Mouse (Mus musculus): ENCODE measurements around the gene Lrrc47. TPM values are rescaled to one million over a fixed set of nuclear protein-coding genes. Genes with fewer than 3 reads are reported as not detected.

Gene Lrrc47
- total RNA-seq, 2 experiments from 2014 or later: 20.6 to 27.7 TPM

DNA sequence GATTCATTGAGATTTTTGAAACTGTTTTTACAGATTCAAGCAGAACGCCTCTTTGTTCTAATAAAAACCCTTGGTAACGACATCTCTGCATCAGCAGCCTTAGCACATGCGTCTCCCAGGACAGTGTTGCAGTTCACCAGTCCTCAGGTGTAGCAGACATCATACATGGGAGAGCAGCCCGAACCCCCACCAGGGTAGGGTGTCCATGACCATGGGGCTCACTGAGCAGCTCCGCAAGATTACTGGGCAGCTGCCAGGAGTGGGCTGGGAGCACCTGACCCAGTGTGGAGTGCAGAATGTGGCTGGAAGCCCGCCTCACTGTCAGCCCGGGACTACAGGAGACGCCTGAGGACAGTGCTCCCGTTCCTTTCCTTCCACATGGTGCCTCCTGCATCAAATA, 9.9 kb downstream of the Lrrc47 start:
- DNase-seq: no peak
- intact Hi-C loops (cut with DNase I; ENCODE audit: low total_unique reads): no loop called here

DNA sequence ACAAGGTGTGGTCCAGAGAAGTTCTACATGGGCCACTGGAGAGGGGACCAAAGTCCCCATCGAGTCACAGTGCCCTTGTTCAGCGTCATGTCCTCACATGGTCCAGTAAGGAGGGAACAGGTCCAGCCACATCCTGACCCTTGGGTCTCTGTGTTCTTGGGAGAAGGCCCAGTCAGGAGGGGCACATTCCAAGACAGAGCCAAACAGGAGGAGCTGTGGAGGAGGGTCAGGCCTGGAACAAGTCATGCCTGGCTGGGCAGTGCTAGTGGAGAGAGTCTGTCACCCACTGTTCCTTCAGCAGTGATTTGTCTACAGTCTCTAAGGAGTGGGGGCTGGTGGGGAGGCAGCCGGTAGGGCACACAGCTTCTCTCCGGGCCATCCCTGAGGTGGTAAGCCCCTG, 10.9 kb downstream of the Lrrc47 start:
- DNase-seq: peak; percentile 42
- intact Hi-C loops (cut with DNase I; ENCODE audit: low total_unique reads): no loop called here

DNA sequence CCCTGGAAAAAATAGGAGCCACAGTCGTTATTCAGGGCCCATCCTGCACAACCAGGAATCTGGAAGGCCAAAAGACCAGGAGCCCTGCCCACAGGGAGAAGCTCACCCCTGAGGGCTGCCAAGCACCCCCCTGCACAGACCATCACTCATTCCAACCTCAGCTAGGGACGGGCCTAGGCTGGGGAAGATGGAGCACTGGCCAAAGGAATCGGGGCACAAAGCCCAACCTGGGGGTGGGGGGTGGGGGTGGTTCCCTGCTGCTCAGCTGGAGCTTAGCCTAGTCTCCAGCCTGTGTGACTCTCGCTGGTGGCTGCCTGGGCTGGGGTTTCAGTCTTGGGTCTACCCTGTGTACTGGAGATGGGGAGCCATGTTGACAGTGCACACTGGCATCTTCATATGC, 11.3 kb downstream of the Lrrc47 start:
- DNase-seq: no peak
- intact Hi-C loops (cut with DNase I; ENCODE audit: low total_unique reads): no loop called here

DNA sequence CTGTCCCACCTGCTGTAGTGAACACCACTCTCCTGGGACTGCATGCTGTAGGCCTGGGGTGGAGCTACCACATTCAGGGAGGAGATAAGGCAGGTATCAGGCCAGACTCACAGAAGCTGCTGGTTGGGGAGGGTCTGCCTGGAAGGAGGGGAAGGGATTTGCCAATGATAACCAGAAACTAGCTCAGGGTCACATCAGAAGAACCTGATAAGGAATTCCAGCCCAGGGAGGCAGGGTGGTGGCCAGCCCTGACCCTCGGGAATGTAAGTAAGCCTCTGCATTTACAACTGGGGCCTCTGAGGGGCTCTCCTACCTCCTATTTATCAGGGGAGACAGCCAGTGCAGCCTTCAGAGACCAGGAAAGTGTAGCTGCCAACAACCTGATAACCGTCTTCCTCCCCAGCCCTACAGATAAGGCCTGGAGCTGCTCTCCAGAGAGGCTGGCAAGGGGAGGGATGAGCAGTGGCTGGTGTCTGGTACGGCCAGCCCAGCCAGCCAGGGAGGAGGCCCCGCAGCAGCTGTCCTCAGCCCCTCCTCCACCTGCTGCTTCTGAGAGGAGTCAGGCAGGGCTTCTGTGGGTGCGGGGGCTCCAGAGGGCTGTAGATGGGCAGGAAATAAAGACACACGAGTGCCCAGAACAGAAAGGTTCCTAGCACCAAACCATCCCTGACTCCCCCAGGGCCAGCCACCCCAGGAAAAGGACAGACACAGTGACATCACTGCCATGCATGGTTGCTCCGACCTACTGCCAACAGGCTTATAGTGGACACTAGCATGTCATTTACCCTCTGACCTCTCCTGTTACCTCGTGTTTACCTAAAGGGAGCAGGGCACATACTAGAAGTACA, 12.4 kb downstream of the Lrrc47 start:
- DNase-seq: no peak
- intact Hi-C loops (cut with DNase I; ENCODE audit: low total_unique reads): no loop called here

DNA sequence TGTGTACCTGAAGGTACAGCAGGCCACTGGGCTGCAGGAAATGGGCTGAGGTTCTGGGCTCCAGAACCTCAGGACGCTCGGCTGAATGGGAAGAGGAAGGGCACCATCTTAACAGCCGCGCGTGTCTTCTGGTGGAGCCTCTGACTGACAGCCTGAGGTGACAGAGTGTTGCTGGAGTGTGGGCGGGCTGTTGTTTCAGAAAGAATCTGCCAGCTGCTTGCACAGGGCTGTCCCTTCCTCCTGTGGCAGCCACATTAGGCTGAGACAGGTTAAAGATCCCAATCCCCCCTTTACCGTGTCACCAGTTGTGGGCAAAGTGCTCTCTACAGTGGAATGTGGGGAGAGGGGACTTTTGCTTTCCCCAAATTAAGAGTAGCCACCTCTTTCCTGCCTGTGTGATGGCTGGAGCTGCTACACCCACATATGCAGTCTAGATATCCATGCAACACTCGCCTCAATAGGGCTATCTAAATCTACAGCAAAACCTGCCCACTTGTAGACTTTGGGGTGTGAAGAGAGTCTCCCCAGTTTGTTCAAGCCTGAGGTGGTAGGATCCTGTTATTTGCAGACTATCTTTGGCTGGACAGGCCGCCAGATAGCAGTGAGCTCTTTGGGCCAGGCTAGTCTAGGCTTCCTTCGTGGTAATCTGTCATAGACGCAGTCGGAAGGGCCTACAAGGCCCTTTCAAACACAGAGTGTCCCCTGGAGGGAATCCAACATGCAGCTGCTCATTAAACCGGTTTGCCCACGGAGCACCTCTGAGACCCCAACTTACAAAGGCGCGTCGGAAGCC, 13.4 kb downstream of the Lrrc47 start:
- DNase-seq: no peak
- intact Hi-C loops (cut with DNase I; ENCODE audit: low total_unique reads): no loop called here

DNA sequence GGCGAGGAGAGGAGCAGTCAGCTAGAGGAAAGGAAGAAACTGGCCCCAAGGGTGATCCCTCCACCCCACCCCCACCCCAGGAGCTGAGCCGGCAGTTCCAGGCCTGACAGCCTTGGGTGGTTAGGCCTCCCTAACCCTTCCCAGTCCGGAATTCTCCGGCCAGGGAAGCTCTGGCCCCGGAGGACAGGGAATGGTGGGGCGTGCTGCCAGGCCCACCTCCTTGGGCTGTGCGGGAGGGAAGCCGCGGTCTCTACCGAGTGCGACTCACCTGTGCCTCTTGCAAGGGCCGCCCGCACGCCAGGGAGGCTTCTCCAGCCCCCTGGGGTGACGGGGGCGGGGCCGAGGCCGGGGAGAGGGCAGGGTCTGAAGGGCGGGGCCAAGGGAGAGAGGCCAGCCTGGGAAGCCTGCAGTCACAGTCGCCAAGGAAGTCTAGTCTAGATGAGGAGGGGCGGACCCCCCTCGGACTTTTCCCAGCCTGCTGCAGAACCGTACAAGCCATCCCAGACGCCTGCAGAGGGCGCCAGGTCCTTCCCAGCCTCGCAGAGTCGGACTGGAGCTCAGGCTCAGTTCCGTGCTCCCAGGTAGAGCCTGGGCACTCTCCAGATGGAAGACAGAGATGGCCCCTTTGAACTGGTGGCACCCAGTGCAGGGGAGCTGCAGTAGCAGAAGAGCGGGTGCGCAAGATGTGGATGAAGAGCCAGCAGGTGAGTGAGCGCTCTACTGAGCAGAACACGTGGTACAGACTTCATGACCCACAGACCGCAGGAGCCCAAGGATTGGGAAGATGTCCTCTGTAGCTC, 14.3 kb downstream of the Lrrc47 start, which contains the start of gene Smim1:
TSS of gene Smim1 (minus strand) at position 590 of the 800 bp plus-strand sequence.
- DNase-seq: peak; percentile 81
- intact Hi-C loops (cut with DNase I; ENCODE audit: low total_unique reads): no loop called here

DNA sequence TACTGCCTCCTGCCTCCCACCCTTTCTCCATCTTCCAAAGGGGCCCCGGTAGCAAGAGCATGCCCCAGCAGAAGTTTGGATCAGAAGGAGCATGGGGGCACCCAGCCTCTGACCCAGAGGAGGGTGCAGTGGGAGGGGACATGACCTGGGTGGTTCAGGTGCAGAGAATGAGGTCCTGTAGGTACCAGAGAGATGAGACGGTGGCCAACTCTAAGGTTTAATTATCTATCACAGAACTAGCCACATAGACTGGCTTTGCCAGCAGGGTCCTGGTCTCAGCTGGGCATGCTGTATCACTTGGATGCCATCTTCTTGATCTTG, 14.9 kb downstream of the Lrrc47 start:
- intact Hi-C loops (cut with DNase I; ENCODE audit: low total_unique reads): no loop called here
- DNase-seq: no peak

DNA sequence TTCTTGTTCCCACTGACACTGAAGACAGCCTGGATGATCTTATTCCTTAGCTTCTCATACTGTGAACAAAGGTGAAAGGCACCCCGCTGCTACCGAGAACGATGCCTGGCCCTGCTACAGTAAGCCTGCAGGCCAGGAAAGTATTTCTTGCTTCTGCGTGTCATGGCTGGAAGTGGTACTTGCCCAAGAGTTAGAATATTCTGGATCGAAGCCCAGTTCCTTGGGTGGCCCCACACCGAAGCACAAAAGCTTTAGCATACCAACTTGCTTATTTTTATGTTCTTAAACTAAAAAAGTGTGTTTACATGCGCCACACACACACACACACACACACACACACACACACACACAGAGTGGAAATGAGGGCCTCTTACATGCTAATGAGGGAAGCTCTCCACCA, 16.5 kb downstream of the Lrrc47 start:
- DNase-seq: no peak
- intact Hi-C loops (cut with DNase I; ENCODE audit: low total_unique reads): no loop called here

DNA sequence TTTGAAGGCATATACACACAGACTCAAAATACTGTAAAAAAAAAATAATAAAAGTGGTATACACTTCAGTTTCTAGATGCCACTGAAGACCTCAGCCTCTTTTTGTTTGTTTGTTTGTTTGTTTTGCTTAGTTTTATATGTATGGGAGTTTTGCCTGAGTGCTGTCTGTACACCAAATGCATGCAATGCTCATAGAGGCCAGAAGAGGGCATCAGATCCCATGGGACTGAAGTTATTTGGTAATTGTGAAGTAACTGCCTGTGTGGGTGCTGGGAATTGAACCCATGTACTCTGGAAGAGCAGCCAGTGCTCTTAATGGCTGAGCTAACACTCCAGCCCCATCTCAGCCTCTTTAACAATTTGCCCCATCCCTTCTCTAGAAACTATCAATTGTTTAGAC, 17.1 kb downstream of the Lrrc47 start:
- DNase-seq: no peak
- intact Hi-C loops (cut with DNase I; ENCODE audit: low total_unique reads): no loop called here

DNA sequence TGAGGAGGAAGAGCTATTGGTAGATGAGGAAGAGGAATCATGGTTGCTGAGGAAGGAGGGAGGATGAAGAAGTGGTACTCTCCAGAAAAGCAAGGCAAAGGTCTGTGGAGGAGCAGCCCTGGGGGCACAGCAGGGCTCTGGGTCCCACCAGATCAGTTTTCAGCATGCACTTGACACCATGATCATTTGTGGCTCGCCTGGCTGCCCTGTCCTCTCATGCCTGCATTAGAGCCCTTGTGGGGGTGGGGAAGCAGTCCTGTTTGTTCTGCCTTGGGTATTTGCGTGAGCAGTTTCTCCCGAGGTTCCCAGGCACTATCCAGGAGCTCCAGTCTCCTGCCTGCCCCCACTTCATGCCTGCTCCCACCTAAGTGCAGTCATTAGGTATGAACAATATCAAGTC, 25.6 kb downstream of the Lrrc47 start:
- no peak for DNase-seq
- intact Hi-C loops (cut with DNase I; ENCODE audit: low total_unique reads): no loop called here

DNA sequence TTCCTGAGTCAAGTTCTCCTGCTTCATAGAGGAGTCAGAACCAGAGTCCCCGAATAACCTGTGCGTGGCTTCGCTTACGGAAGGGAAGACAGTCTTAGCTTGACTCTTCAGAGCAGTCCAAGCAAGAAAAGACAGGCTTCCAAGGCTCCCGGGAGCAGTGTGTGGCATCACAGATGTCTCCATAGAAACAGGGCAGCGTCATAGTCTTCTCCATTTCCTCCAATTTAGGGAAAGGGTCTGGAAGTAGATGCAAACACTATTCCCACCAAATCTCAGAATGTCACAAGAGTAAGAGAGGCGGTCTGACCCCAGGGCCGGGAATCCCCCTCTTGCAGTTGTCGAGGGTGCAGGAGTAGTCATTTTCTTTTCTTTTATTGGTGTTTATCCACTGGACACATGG, 31.0 kb downstream of the Lrrc47 start, which contains the start of gene Ccdc27:
TSS of gene Ccdc27 (minus strand) at position 101 of the 400 bp plus-strand sequence.
- intact Hi-C loops (cut with DNase I; ENCODE audit: low total_unique reads): no loop called here
- DNase-seq: no peak

DNA sequence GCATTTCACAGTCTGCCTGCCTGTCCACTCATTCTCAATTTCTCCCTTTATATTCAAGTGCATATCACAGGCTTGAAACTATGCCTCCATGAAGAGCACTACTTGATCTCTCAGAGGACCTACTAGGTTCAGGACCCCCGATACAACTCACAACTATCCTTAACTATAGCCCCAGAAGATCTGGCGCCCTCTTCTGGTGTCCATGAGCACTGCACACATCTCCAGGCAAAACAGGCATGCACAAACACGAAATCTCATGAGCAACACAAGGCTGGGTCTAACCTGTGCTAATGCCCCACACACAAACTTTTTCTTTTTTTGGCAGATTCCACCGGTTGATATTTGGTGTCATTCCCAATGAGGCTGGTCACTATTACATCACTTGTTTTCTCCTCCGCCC, 34.3 kb downstream of the Lrrc47 start:
- no peak for DNase-seq
- intact Hi-C loops (cut with DNase I; ENCODE audit: low total_unique reads): no loop called here

DNA sequence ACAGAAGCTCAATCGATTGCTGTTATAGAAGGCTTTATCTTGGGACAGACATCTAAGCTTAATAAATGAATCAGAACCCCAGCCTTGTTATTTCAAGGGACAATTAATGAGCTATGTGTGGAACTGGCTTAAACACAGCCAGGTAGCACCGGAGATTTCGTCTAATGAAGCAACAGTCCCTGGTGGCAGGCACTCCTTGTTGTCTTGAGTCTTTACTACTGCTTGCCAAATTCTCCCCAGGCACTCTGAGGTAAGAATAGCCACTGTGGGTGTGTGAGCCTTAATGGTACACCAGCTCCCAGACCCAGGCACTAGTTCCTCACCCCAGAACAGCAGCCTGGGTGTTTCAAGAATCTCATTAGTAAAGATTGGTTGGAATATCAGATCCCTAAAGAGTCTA, 39.9 kb downstream of the Lrrc47 start:
- DNase-seq: no peak
- intact Hi-C loops (cut with DNase I; ENCODE audit: low total_unique reads): no loop called here

DNA sequence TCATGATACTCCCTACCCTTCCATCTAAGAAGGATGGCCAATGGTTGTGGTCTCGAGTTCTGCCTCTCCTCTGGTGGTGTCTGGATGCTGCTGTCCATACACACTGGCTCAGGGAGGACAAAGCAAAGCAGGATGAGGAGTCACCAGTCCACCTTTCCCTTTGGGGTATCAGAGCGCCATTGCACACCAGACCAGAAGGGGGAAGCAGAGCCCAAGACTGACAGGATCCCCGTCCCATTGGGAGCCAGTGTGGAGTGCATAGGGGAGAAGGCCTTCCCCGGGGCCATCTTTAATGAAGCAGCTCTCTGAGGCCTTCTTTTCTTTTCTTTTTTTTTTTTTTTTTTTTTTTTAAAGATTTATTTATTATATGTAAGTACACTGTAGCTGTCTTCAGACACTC, 41.5 kb downstream of the Lrrc47 start:
- no peak for DNase-seq
- intact Hi-C loops (cut with DNase I; ENCODE audit: low total_unique reads): no loop called here

DNA sequence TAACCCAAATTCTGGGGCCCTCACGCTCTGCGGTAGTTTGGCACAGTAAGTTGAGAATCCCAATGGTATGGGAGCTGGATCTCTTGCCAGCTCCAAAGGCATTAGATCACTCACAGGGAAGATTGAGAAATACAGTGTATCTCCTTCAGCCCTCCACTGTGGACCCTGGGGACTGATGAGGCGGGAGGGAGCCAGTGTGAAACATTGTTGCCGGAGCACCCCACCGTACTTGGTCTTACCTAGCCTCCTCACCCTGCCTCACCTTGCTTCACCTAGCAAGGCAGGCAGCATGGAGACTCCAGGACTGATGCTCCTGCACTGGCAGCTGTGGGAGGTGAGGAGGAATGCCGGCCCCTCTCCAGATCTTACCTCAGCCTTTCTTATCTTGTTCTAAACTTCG, 44.0 kb downstream of the Lrrc47 start:
- no peak for DNase-seq
- intact Hi-C loops (cut with DNase I; ENCODE audit: low total_unique reads): no loop called here

DNA sequence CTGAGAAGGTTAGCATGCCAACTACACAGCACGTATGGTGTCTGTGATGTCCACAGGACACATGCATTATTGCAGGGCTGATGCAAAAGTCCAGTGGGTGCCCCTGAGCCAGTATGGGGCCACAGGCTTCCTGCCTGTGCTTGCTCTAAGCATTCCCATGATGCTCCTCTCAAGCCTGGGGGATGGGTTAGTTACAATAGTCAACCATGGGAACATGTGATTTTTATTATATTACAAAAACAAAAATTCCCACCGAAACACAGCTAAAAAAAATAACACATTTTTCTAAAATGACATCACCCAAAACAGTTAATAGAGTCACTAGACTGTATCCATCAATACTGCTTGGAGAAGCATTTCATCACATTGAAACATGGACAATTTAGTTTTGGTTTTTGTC, 44.5 kb downstream of the Lrrc47 start:
- intact Hi-C loops (cut with DNase I; ENCODE audit: low total_unique reads): no loop called here
- DNase-seq: no peak

DNA sequence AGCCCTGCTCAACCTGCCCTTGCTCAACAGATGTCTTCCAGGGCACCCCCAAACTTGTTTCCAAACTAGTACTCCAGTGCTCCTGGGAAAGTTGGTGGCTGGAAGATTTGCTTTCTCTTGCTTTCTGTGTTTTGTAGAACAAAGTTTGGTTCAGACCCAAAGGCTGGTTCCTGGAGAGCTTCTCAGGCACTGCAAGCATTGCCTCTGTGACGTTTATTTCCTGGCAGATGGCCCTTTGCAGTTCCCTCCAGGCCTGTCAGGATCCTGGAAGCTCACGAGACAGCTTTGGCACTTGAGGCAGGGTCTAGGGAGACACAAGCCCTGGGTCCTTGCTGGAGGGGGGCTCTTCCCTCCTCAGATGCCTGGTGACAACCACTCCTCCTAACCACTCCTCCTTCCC, 45.1 kb downstream of the Lrrc47 start:
- intact Hi-C loops (cut with DNase I; ENCODE audit: low total_unique reads): no loop called here
- no peak for DNase-seq

DNA sequence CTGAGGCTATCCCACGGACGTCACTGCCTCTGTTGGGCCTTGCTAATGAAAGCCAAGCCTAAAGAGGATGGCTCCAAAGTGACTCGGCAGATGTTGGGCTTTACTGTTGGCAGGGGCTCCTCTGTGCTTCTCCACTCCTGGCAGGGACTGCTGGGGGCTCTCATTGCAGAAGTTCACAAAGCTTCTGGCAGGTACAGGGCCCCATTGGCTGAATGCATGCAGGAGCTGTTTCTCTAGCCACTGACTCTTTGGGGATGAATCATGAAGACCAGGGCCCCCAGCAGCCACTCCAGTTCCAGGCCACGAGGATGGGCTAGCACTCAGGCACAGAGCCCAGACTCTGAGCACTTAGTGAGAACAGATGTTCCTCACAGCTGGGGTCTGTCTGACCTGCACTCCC, 46.2 kb downstream of the Lrrc47 start:
- DNase-seq: peak; percentile 31
- intact Hi-C loops (cut with DNase I; ENCODE audit: low total_unique reads): no loop called here

DNA sequence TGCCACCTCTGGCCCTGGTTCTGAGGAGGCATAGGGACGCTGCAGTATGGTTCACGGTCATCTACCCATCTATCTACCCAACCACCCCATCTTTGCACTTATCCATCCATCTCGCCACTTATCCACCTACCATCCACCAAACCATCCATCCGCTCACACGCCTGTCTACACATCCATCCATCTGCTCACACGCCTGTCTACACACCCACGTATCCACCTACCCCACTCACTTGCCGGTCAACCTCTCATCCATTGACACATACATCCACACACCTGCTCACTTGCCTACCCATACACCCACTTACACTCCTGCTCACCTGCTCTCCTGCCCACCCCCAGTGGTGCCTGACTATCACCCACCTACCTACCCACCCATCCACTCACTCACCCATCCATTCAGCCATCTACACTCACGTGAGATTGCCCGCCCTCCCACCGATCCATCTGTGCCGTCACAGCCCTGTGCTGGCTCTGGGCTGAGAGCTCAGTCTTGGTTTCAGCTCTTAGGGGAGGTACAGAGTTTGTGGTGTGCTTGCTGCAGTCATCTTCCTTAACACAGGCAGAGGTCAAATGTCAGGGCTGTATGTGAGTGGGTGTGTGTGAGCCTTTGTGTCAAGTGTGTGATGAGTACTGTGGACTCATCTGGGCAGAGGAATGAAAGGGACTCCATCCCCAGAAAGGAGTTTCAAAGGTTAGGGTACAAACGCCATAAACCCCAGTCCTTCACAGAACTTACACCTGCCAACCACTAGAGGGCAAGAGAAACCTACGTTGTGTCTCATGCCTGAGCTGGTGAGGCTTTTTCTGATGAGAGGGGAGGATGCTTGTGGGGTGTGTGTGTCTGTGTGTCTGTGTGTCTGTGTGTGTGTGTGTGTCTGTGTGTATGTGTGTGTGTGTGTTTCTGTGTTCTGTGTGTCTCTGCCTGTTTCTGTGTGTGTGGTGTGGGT, 53.6 kb downstream of the Lrrc47 start:
- DNase-seq: no peak
- intact Hi-C loops (cut with DNase I; ENCODE audit: low total_unique reads): loop anchor here (5.0 to 10.0 kb wide), 2 partner anchors 142 to 210 kb away; no protein-coding TSS in a partner anchor

Measured in gastrocnemius, postnatal 14 days (tissue).